Comparison of ENCODE assay signal across 22 mouse cellular contexts in genomic region chr17:65714060-65714459, GRCm38 (mm10). TPM values are rescaled to one million over a fixed set of nuclear protein-coding genes. Genes with fewer than 3 reads are reported as not detected.
DNase-seq lines count a peak whose midpoint lies in the region; ATAC-seq and TF ChIP-seq lines count a peak whose summit lies in the region.
"Had no signal": no experiment of that assay in that cellular context is flagged by ENCODE, and none has a peak within 500 bp of the region (broad histone marks: within the 10 kb centered on the region; RNA-seq: fewer than 3 reads in every experiment).

No protein-coding gene starts in this region.

- 0 out of 2 replicates have a peak, but pooled peaks have one; percentile 12 for ATAC-seq in frontal cortex, adult (ENCODE audit: low TSS enrichment)
- ATAC-seq in hindbrain, postnatal 0 days = 0 out of 2 replicates have a peak, but pooled peaks have one; percentile 41
- no peak for ATAC-seq in liver, embryonic 11.5 days (replicated peaks; ENCODE audit: low FRiP score)
- ATAC-seq: activated CD4-positive, CD25-positive, alpha-beta regulatory T cell, adult 4 months had no signal

- no peak for TF ChIP-seq CTCF in layer of hippocampus, adult 2 months (conservative IDR thresholded peaks at IDR 0.05)
- no peak for TF ChIP-seq CTCF in hindbrain, postnatal 0 days (IDR thresholded peaks at IDR 0.05; ENCODE audit: low read depth)

- no peaks in the 10 kb centered on the region for H3K4me1 ChIP-seq in hindbrain, postnatal 0 days (ENCODE audit: insufficient read depth, low read length)
- H3K4me1 ChIP-seq in liver, embryonic 11.5 days (replicated peaks; ENCODE audit: control insufficient read depth, insufficient read depth, low read length) = no peaks in the 10 kb centered on the region
- H3K4me1 ChIP-seq: limb, embryonic 10.5 days; neural tube, embryonic 12.5 days had no signal

- H3K4me2 ChIP-seq in hindbrain, postnatal 0 days (ENCODE audit: low read depth, low read length) = no peak overlapping the region
- H3K4me2 ChIP-seq in liver, embryonic 11.5 days = no peak overlapping the region
- H3K4me2 ChIP-seq: neural tube, embryonic 12.5 days had no signal

- peak overlapping the region; percentile 59; the same call in 1 of the 2 replicates for H3K27ac ChIP-seq in layer of hippocampus, adult 2 months
- H3K27ac ChIP-seq in hindbrain, postnatal 0 days = peak overlapping the region; percentile 7; the same call in 1 of the 2 replicates
- H3K27ac ChIP-seq in liver, embryonic 11.5 days (ENCODE audit: low read depth, low read length) = no peak overlapping the region
- H3K27ac ChIP-seq: kidney, postnatal 0 days; limb, embryonic 10.5 days; macrophage; neural tube, embryonic 12.5 days had no signal

- WGBS in hindbrain, postnatal 0 days = 69% methylated on average over 8 of the region's 8 CpGs
- 74% methylated on average over 8 of the region's 8 CpGs for WGBS in liver, embryonic 11.5 days

- H3K4me3 ChIP-seq in layer of hippocampus, adult 2 months = no peak overlapping the region
- H3K4me3 ChIP-seq in hindbrain, postnatal 0 days (ENCODE audit: low read length) = no peak overlapping the region
- no peak overlapping the region for H3K4me3 ChIP-seq in liver, embryonic 11.5 days (ENCODE audit: low read depth, low read length)
- H3K4me3 ChIP-seq: limb, embryonic 10.5 days; neural tube, embryonic 12.5 days had no signal

- no peaks in the 10 kb centered on the region for H3K27me3 ChIP-seq in hindbrain, postnatal 0 days (ENCODE audit: insufficient read depth, low read length)
- H3K27me3 ChIP-seq in liver, embryonic 11.5 days (replicated peaks; ENCODE audit: control insufficient read depth, insufficient read depth, low read length) = no peaks in the 10 kb centered on the region
- H3K27me3 ChIP-seq: neural tube, embryonic 12.5 days had no signal

- no peak overlapping the region for H3K9ac ChIP-seq in hindbrain, postnatal 0 days (replicated peaks; ENCODE audit: low read length)
- H3K9ac ChIP-seq in liver, embryonic 11.5 days (ENCODE audit: low read depth, low read length) = no peak overlapping the region
- H3K9ac ChIP-seq: neural tube, embryonic 12.5 days had no signal

- DNase-seq in frontal cortex, postnatal 10 days (ENCODE audit: low spot score in 2 of 2) = no peak
- DNase-seq in layer of hippocampus, adult 2 months (ENCODE audit: low spot score in 2 of 2) = no peak
- no peak for DNase-seq in layer of hippocampus, adult 9-11 months
- no peak for DNase-seq in hindbrain, postnatal 0 days (ENCODE audit: low spot score)
- DNase-seq in retina, embryonic 14.5 days (ENCODE audit: low spot score) = peak; percentile 17
- no peak for DNase-seq in liver, embryonic 11.5 days (ENCODE audit: low spot score)
- DNase-seq: adrenal gland, postnatal 10 days; cerebellum, adult 8-10 months; cerebellum, postnatal 36 days; gastrocnemius, postnatal 14 days; heart, adult 11 months; heart, postnatal 36 days; kidney, adult 2 months; liver; thymus, adult 18-20 months; thymus, postnatal 36 days had no signal

- H3K9me3 ChIP-seq in hindbrain, postnatal 0 days (ENCODE audit: low read length) = no peaks in the 10 kb centered on the region; the same call in 1 of the 2 replicates
- H3K9me3 ChIP-seq in liver, embryonic 11.5 days (ENCODE audit: control insufficient read depth, low read length) = peaks cover 5% of the 10 kb centered on the region; the same call in 1 of the 2 replicates

- H3K36me3 ChIP-seq in hindbrain, postnatal 0 days (ENCODE audit: insufficient read depth, low read length) = peaks cover 3% of the 10 kb centered on the region; the same call in 1 of the 2 replicates
- H3K36me3 ChIP-seq in liver, embryonic 11.5 days (ENCODE audit: control insufficient read depth, insufficient read depth, low read length) = no peaks in the 10 kb centered on the region

RNA-seq across cellular contexts. Expression of gene Rab31, which starts 58.5 kb away (rescaled TPM):
- 10 to 100 TPM; 46.9 TPM for total RNA-seq in layer of hippocampus, adult 2 months (2021)
- total RNA-seq in hindbrain, postnatal 0 days (2014; rRNA removed) = 88.1 and 89.8 TPM in 2 replicates
- polyA plus RNA-seq in hindbrain, postnatal 0 days (2015; fragmentation: Nextera tagmentation; extraction: Ambion mirVana) = 67.2 and 70.9 TPM in 2 replicates
- 16.3 and 17.1 TPM in 2 replicates for polyA plus RNA-seq in liver, embryonic 11.5 days (2014; fragmentation: Nextera tagmentation; extraction: Ambion mirVana)
